In the genomic region with DNA sequence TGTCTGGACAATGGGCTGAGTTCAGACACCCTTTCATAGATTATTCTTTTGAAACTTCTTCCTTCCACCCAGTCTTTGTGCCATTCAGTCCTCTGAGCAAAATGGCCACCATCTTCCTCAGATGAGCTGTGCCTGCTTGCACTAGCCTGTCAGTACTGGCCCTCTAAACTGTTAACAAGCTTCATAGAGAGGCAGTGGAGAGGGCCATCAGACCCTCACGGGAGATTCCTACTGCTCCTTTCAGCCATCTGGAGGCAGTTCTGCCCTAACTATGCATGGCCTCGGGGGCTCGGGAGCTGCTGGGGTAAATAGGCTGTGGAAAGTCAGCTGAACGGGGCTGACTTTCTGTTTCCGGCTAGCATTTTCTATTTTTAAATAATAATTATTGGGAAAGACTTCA, we compare ENCODE assay signal across 30 mouse cellular contexts. TPM values are rescaled to one million over a fixed set of nuclear protein-coding genes. Genes with fewer than 3 reads are reported as not detected.
DNase-seq lines count a peak whose midpoint lies in the region; ATAC-seq and TF ChIP-seq lines count a peak whose summit lies in the region.
"Had no signal": no experiment of that assay in that cellular context is flagged by ENCODE, and none has a peak within 500 bp of the region (broad histone marks: within the 10 kb centered on the region; RNA-seq: fewer than 3 reads in every experiment).

No protein-coding gene starts in this region.

- H3K36me3 ChIP-seq in forebrain, embryonic 10.5 days (replicated peaks) = peaks cover 49% of the 10 kb centered on the region
- peaks cover 12% of the 10 kb centered on the region for H3K36me3 ChIP-seq in forebrain, embryonic 16.5 days (ENCODE audit: control insufficient read depth, insufficient read depth)
- H3K36me3 ChIP-seq in midbrain, embryonic 10.5 days = peaks cover 46% of the 10 kb centered on the region
- peaks cover 7% of the 10 kb centered on the region; the same call in 1 of the 2 replicates for H3K36me3 ChIP-seq in midbrain, embryonic 11.5 days (ENCODE audit: control insufficient read depth, insufficient read depth, low read length)
- peaks cover 33% of the 10 kb centered on the region for H3K36me3 ChIP-seq in neural tube, embryonic 13.5 days

- H3K9ac ChIP-seq in forebrain, embryonic 16.5 days (replicated peaks; ENCODE audit: low read depth, low read length) = no peak overlapping the region
- no peak overlapping the region for H3K9ac ChIP-seq in midbrain, embryonic 11.5 days (ENCODE audit: low read length)
- H3K9ac ChIP-seq in neural tube, embryonic 13.5 days = no peak overlapping the region
- H3K9ac ChIP-seq: embryonic facial prominence, embryonic 13.5 days; forebrain, embryonic 12.5 days; heart, embryonic 15.5 days; liver, embryonic 15.5 days; lung, embryonic 15.5 days had no signal

- H3K4me2 ChIP-seq in forebrain, embryonic 16.5 days (ENCODE audit: low read length) = no peak overlapping the region
- no peak overlapping the region for H3K4me2 ChIP-seq in midbrain, embryonic 11.5 days
- no peak overlapping the region for H3K4me2 ChIP-seq in neural tube, embryonic 13.5 days
- H3K4me2 ChIP-seq: embryonic facial prominence, embryonic 13.5 days; forebrain, embryonic 12.5 days; heart, embryonic 15.5 days; liver, embryonic 15.5 days; lung, embryonic 15.5 days had no signal

- no peak for DNase-seq in forebrain, embryonic 10.5 days (ENCODE audit: extremely low spot score, low spot score)
- DNase-seq in midbrain, embryonic 10.5 days (ENCODE audit: low spot score) = no peak
- no peak for DNase-seq in midbrain, embryonic 11.5 days (ENCODE audit: low spot score, missing footprints)
- DNase-seq in neural tube, embryonic 10.5 days (ENCODE audit: extremely low spot score, low spot score) = no peak
- no peak for DNase-seq in lung, adult 2 months
- DNase-seq: adrenal gland, adult 2 months; adrenal gland, postnatal 36 days; cerebellum, adult 9-10 months; embryo, embryonic 11 days; gastrocnemius, postnatal 10 days; heart, postnatal 36 days; kidney, adult 9 months; kidney, postnatal 10 days; layer of hippocampus, postnatal 36 days; left cerebral cortex, postnatal 4 days; right cerebral cortex, adult 18-20 months; spleen, adult 18-20 months; thymus, postnatal 14 days had no signal

- peaks cover 3% of the 10 kb centered on the region; the same call in 1 of the 2 replicates for H3K9me3 ChIP-seq in forebrain, embryonic 10.5 days
- no peaks in the 10 kb centered on the region for H3K9me3 ChIP-seq in forebrain, embryonic 16.5 days (ENCODE audit: control insufficient read depth, low read length)
- no peaks in the 10 kb centered on the region for H3K9me3 ChIP-seq in midbrain, embryonic 10.5 days (replicated peaks)
- H3K9me3 ChIP-seq in midbrain, embryonic 11.5 days (ENCODE audit: control insufficient read depth, low read length) = no peaks in the 10 kb centered on the region
- 0 out of 2 replicates have a peak, but pooled peaks cover 8% of the 10 kb centered on the region for H3K9me3 ChIP-seq in neural tube, embryonic 13.5 days
- H3K9me3 ChIP-seq: embryonic facial prominence, embryonic 13.5 days; heart, embryonic 10.5 days; heart, embryonic 15.5 days; liver, embryonic 15.5 days; lung, embryonic 15.5 days had no signal

- 71% methylated on average over 5 of the region's 5 CpGs for WGBS in forebrain, embryonic 10.5 days
- WGBS in forebrain, embryonic 16.5 days = 65% methylated on average over 5 of the region's 5 CpGs
- 70% methylated on average over 5 of the region's 5 CpGs for WGBS in midbrain, embryonic 10.5 days
- WGBS in midbrain, embryonic 11.5 days = 78% methylated on average over 5 of the region's 5 CpGs
- WGBS in neural tube, embryonic 13.5 days = 36% methylated on average over 5 of the region's 5 CpGs
- 74% methylated on average over 5 of the region's 5 CpGs for WGBS in lung, adult 2 months

- no peaks in the 10 kb centered on the region for H3K27me3 ChIP-seq in forebrain, embryonic 10.5 days (ENCODE audit: poor library complexity, severe bottlenecking)
- H3K27me3 ChIP-seq in forebrain, embryonic 16.5 days (replicated peaks; ENCODE audit: control insufficient read depth, insufficient read depth, low read length) = no peaks in the 10 kb centered on the region
- H3K27me3 ChIP-seq in midbrain, embryonic 10.5 days (ENCODE audit: low read depth, poor library complexity, severe bottlenecking) = no peaks in the 10 kb centered on the region
- H3K27me3 ChIP-seq in midbrain, embryonic 11.5 days (ENCODE audit: control insufficient read depth, insufficient read depth, low read length) = no peaks in the 10 kb centered on the region
- H3K27me3 ChIP-seq in neural tube, embryonic 13.5 days = no peaks in the 10 kb centered on the region
- H3K27me3 ChIP-seq: CH12.LX; embryonic facial prominence, embryonic 13.5 days; forebrain, embryonic 12.5 days; heart, embryonic 15.5 days; liver, embryonic 15.5 days; lung, embryonic 15.5 days had no signal

- no peak for TF ChIP-seq POLR2A in lung, adult 2 months (IDR thresholded peaks at IDR 0.05; ENCODE audit: borderline replicate concordance, extremely low read depth, low read depth, low read length)

- H3K4me1 ChIP-seq in forebrain, embryonic 10.5 days = peaks cover 5% of the 10 kb centered on the region; the same call in 1 of the 2 replicates
- no peaks in the 10 kb centered on the region for H3K4me1 ChIP-seq in forebrain, embryonic 16.5 days (replicated peaks; ENCODE audit: control insufficient read depth, insufficient read depth, low read length)
- no peaks in the 10 kb centered on the region; the same call in 1 of the 2 replicates for H3K4me1 ChIP-seq in midbrain, embryonic 10.5 days
- H3K4me1 ChIP-seq in midbrain, embryonic 11.5 days (ENCODE audit: control insufficient read depth, insufficient read depth, low read length) = no peaks in the 10 kb centered on the region
- H3K4me1 ChIP-seq in neural tube, embryonic 13.5 days (replicated peaks) = peaks cover 12% of the 10 kb centered on the region
- H3K4me1 ChIP-seq in lung, adult 2 months (ENCODE audit: control insufficient read depth, insufficient read depth, low read length) = no peaks in the 10 kb centered on the region
- H3K4me1 ChIP-seq: liver, embryonic 15.5 days; lung, embryonic 15.5 days had no signal

- no peak for TF ChIP-seq CTCF in lung, adult 2 months (IDR thresholded peaks at IDR 0.05; ENCODE audit: insufficient read depth, low read length)

- ATAC-seq in forebrain, embryonic 16.5 days = no peak
- ATAC-seq in midbrain, embryonic 11.5 days (ENCODE audit: low FRiP score) = no peak
- peak; percentile 67 for ATAC-seq in neural tube, embryonic 13.5 days (ENCODE audit: low read depth)
- ATAC-seq: activated CD4-positive, CD25-positive, alpha-beta regulatory T cell, adult 4 months; intestine, postnatal 0 days had no signal

- H3K27ac ChIP-seq in forebrain, embryonic 10.5 days = peak overlapping the region; percentile 66
- no peak overlapping the region for H3K27ac ChIP-seq in forebrain, embryonic 16.5 days (ENCODE audit: low read length)
- peak overlapping the region; percentile 42 for H3K27ac ChIP-seq in midbrain, embryonic 10.5 days (replicated peaks)
- H3K27ac ChIP-seq in midbrain, embryonic 11.5 days (ENCODE audit: low read depth, low read length) = no peak overlapping the region
- 0 out of 2 replicates have a peak overlapping the region, but pooled peaks have one; percentile 29 for H3K27ac ChIP-seq in neural tube, embryonic 13.5 days (replicated peaks)
- H3K27ac ChIP-seq: embryonic facial prominence, embryonic 13.5 days; forebrain, embryonic 12.5 days; heart, embryonic 10.5 days; heart, embryonic 15.5 days; liver, embryonic 15.5 days; lung, embryonic 15.5 days had no signal

- no peak overlapping the region for H3K4me3 ChIP-seq in forebrain, embryonic 10.5 days
- no peak overlapping the region for H3K4me3 ChIP-seq in forebrain, embryonic 16.5 days (replicated peaks; ENCODE audit: low read length)
- H3K4me3 ChIP-seq in midbrain, embryonic 10.5 days = no peak overlapping the region
- no peak overlapping the region for H3K4me3 ChIP-seq in midbrain, embryonic 11.5 days (ENCODE audit: low read depth, low read length)
- no peak overlapping the region for H3K4me3 ChIP-seq in neural tube, embryonic 13.5 days
- no peak overlapping the region for H3K4me3 ChIP-seq in lung, adult 2 months (replicated peaks; ENCODE audit: extremely low read depth, low read depth, low read length)
- H3K4me3 ChIP-seq: embryonic facial prominence, embryonic 13.5 days; erythroblast, embryonic 14.5 days; forebrain, embryonic 12.5 days; heart, embryonic 10.5 days; heart, embryonic 15.5 days; liver, embryonic 15.5 days; lung, embryonic 15.5 days had no signal

RNA-seq across cellular contexts. Expression of a gene that starts 23.3 kb away (rescaled TPM):
- polyA plus RNA-seq in forebrain, embryonic 10.5 days (2016; fragmentation: Nextera tagmentation; extraction: Ambion mirVana) = 1,431 and 1,439 TPM in 2 replicates
- 1,250 and 1,378 TPM in 2 replicates for polyA plus RNA-seq in forebrain, embryonic 16.5 days (2015; fragmentation: Nextera tagmentation; extraction: Ambion mirVana)
- 1,390 and 1,545 TPM in 2 replicates for polyA plus RNA-seq in midbrain, embryonic 10.5 days (2016; fragmentation: Nextera tagmentation; extraction: Ambion mirVana)
- polyA plus RNA-seq in midbrain, embryonic 11.5 days (2014; fragmentation: Nextera tagmentation; extraction: Ambion mirVana) = 2,057 and 2,255 TPM in 2 replicates
- 1,234 and 1,331 TPM in 2 replicates for polyA plus RNA-seq in neural tube, embryonic 13.5 days (2015; fragmentation: Nextera tagmentation; extraction: Ambion mirVana)
- 54.4 and 88.3 TPM in 2 replicates for polyA plus RNA-seq in lung, adult 2 months (2012; rRNA removed)

RNA-seq across cellular contexts. Expression of a gene that starts 30.8 kb away (rescaled TPM):
- 76.3 and 82.6 TPM in 2 replicates for polyA plus RNA-seq in forebrain, embryonic 10.5 days (2016; fragmentation: Nextera tagmentation; extraction: Ambion mirVana)
- 87.0 and 93.8 TPM in 2 replicates for polyA plus RNA-seq in forebrain, embryonic 16.5 days (2015; fragmentation: Nextera tagmentation; extraction: Ambion mirVana)
- polyA plus RNA-seq in midbrain, embryonic 10.5 days (2016; fragmentation: Nextera tagmentation; extraction: Ambion mirVana) = 81.6 and 93.9 TPM in 2 replicates
- 84.2 and 92.4 TPM in 2 replicates for polyA plus RNA-seq in midbrain, embryonic 11.5 days (2014; fragmentation: Nextera tagmentation; extraction: Ambion mirVana)
- 87.8 and 91.8 TPM in 2 replicates for polyA plus RNA-seq in neural tube, embryonic 13.5 days (2015; fragmentation: Nextera tagmentation; extraction: Ambion mirVana)
- 6.9 and 9.1 TPM in 2 replicates for polyA plus RNA-seq in lung, adult 2 months (2012; rRNA removed)

Comparison
In these comparisons a context has a peak if more than half of its experiments do, and no peak if none do; other contexts are left out.
1. H3K27ac ChIP-seq: peak in forebrain, embryonic 10.5 days (single experiment), midbrain, embryonic 10.5 days (single experiment) and neural tube, embryonic 13.5 days (single experiment); none in forebrain, embryonic 16.5 days (single experiment) and midbrain, embryonic 11.5 days (single experiment).
2. RNA of a gene that starts 23.3 kb away (polyA plus RNA-seq): 2,057 to 2,255 TPM in midbrain, embryonic 11.5 days, 1,431 to 1,439 TPM in forebrain, embryonic 10.5 days, 1,390 to 1,545 TPM in midbrain, embryonic 10.5 days, 1,250 to 1,378 TPM in forebrain, embryonic 16.5 days and 1,234 to 1,331 TPM in neural tube, embryonic 13.5 days; 54.4 to 88.3 TPM in lung, adult 2 months; every median in the first group is over 10 times any median in the second.